In the genomic region with DNA sequence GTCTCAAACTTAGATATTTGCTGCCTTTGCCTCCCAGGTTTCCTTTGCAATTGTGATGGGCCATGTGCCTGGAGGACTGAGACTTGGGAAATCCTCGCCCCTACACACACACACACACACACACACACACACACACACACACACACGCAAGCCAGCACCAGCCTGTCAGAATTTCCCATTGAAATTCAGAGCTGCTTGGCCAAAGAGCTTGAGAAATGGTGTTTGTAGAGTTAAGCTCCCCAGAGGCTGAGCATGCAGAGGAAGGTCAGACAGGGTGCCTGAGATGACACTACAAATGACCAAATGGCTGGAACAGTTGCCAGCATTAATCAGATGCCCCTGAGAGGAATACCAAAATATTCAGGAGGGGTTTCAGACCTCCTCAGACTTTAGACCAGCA, we compare ENCODE assay signal across 22 mouse cellular contexts. TPM values are rescaled to one million over a fixed set of nuclear protein-coding genes. Genes with fewer than 3 reads are reported as not detected.
DNase-seq lines count a peak whose midpoint lies in the region; ATAC-seq and TF ChIP-seq lines count a peak whose summit lies in the region.
"Had no signal": no experiment of that assay in that cellular context is flagged by ENCODE, and none has a peak within 500 bp of the region (broad histone marks: within the 10 kb centered on the region; RNA-seq: fewer than 3 reads in every experiment).

No protein-coding gene starts in this region.

- peak; percentile 54 for DNase-seq in adrenal gland, postnatal 10 days
- no peak for DNase-seq in adrenal gland, postnatal 36 days
- peak; percentile 10 to 20 for DNase-seq in kidney, postnatal 36 days
- DNase-seq in kidney, postnatal 10 days: no peak
- DNase-seq in MEL (ENCODE audit: low read depth, low spot score): no peak
- DNase-seq in right cerebral cortex, postnatal 10 days (ENCODE audit: low spot score in 2 of 2): no peak
- DNase-seq: B cell, adult 2 months; cerebellum, adult 11-12 months; cerebellum, adult 9-10 months; cerebellum, postnatal 36 days; gastrocnemius, postnatal 14 days; heart, adult 2 months; heart, postnatal 14 days had no signal

- WGBS in liver, embryonic 15.5 days (ENCODE audit: insufficient replicate concordance): 50% methylated on average over 2 of the region's 2 CpGs

- no peak for TF ChIP-seq POLR2A in MEL (IDR thresholded peaks at IDR 0.05; ENCODE audit: control insufficient read depth in 1 of 2, insufficient read depth in 1 of 2, low read depth in 1 of 2, low read length in 2 of 2, poor library complexity in 1 of 2)

- H3K79me2 ChIP-seq in MEL (ENCODE audit: control insufficient read depth, insufficient read depth, low read length, poor library complexity): no peaks in the 10 kb centered on the region

- H3K4me3 ChIP-seq in MEL (ENCODE audit: control insufficient read depth in 1 of 2, insufficient read depth in 1 of 2, low read depth in 2 of 2, low read length in 2 of 2): no peak overlapping the region
- no peak overlapping the region for H3K4me3 ChIP-seq in liver, embryonic 15.5 days (replicated peaks)
- H3K4me3 ChIP-seq: embryonic facial prominence, embryonic 13.5 days; forebrain, embryonic 12.5 days; heart, adult 2 months; heart, embryonic 15.5 days; hindbrain, embryonic 13.5 days had no signal

- no peak for TF ChIP-seq CTCF in MEL (IDR thresholded peaks at IDR 0.05 in 2 of 3, conservative IDR thresholded peaks at IDR 0.05 in 1 of 3; ENCODE audit: control insufficient read depth in 1 of 3, insufficient read depth in 1 of 3, low read depth in 2 of 3, low read length in 3 of 3, poor library complexity in 1 of 3, severe bottlenecking in 1 of 3)

- H3K4me2 ChIP-seq in liver, embryonic 15.5 days: no peak overlapping the region
- H3K4me2 ChIP-seq: embryonic facial prominence, embryonic 13.5 days; forebrain, embryonic 12.5 days; heart, embryonic 11.5 days; heart, embryonic 15.5 days; hindbrain, embryonic 13.5 days had no signal

- H3K4me1 ChIP-seq in MEL (ENCODE audit: control insufficient read depth in 1 of 2, insufficient read depth in 2 of 2, low read length in 2 of 2): peaks cover 14 to 20% of the 10 kb centered on the region in 2 experiments
- H3K4me1 ChIP-seq in liver, embryonic 15.5 days (replicated peaks): peaks cover 31% of the 10 kb centered on the region
- H3K4me1 ChIP-seq: embryonic facial prominence, embryonic 13.5 days; forebrain, embryonic 12.5 days had no signal

- H3K27me3 ChIP-seq in MEL (ENCODE audit: control insufficient read depth in 1 of 2, insufficient read depth in 2 of 2, low read length in 2 of 2): no peaks in the 10 kb centered on the region
- H3K27me3 ChIP-seq in liver, embryonic 15.5 days: no peaks in the 10 kb centered on the region
- H3K27me3 ChIP-seq: embryonic facial prominence, embryonic 13.5 days; forebrain, embryonic 12.5 days; heart, embryonic 15.5 days; hindbrain, embryonic 13.5 days had no signal

- no peaks in the 10 kb centered on the region for H3K9me3 ChIP-seq in MEL (replicated peaks; ENCODE audit: insufficient read depth, low read length)
- H3K9me3 ChIP-seq in liver, embryonic 15.5 days (replicated peaks): no peaks in the 10 kb centered on the region
- H3K9me3 ChIP-seq: embryonic facial prominence, embryonic 13.5 days; forebrain, embryonic 12.5 days; G1E; heart, embryonic 15.5 days; hindbrain, embryonic 13.5 days had no signal

- H3K9ac ChIP-seq in MEL (ENCODE audit: control insufficient read depth, low read depth, low read length, poor library complexity, severe bottlenecking): no peak overlapping the region
- H3K9ac ChIP-seq in liver, embryonic 15.5 days: no peak overlapping the region; the same call in 1 of the 2 replicates
- H3K9ac ChIP-seq: embryonic facial prominence, embryonic 13.5 days; forebrain, embryonic 12.5 days; heart, embryonic 15.5 days; hindbrain, embryonic 13.5 days had no signal

- H3K27ac ChIP-seq in MEL (ENCODE audit: control insufficient read depth, low read depth, low read length): no peak overlapping the region
- H3K27ac ChIP-seq in liver, embryonic 15.5 days (replicated peaks): peak overlapping the region; percentile 26; the same call in 1 of the 2 replicates
- H3K27ac ChIP-seq: embryonic facial prominence, embryonic 13.5 days; forebrain, embryonic 12.5 days; heart, adult 2 months; heart, embryonic 15.5 days; hindbrain, embryonic 13.5 days had no signal

- ATAC-seq in liver, embryonic 15.5 days (ENCODE audit: insufficient read depth): no peak
- ATAC-seq: CD4-positive, CD25-positive, alpha-beta regulatory T cell, adult 4 months; forebrain, embryonic 16.5 days had no signal

- peaks cover 0 to 16% of the 10 kb centered on the region in 2 experiments; a peak in 2 of 4 replicates for H3K36me3 ChIP-seq in MEL (ENCODE audit: control insufficient read depth in 1 of 2, insufficient read depth in 2 of 2, low read length in 2 of 2)
- H3K36me3 ChIP-seq in liver, embryonic 15.5 days (replicated peaks): no peaks in the 10 kb centered on the region
- H3K36me3 ChIP-seq: embryonic facial prominence, embryonic 13.5 days; forebrain, embryonic 12.5 days; heart, embryonic 15.5 days; hindbrain, embryonic 13.5 days had no signal

- no peak for TF ChIP-seq EP300 in MEL (IDR thresholded peaks at IDR 0.05; ENCODE audit: low read depth in 1 of 2, low read length in 2 of 2)

- TF ChIP-seq RAD21 in MEL (IDR thresholded peaks at IDR 0.05; ENCODE audit: low read depth, low read length): no peak

TF ChIP-seq in MEL, 35 proteins besides CTCF, POLR2A, EP300 and RAD21:
- TF ChIP-seq MAX (IDR thresholded peaks at IDR 0.05; ENCODE audit: low read length) (0 out of 2 replicates have a peak, but pooled peaks have one; percentile 15), USF1 (IDR thresholded peaks at IDR 0.05; ENCODE audit: low read depth, low read length) (no peak)
TF ChIP-seq in MEL: peak in this region for 1.

RNA-seq across cellular contexts. Expression of gene Nefh, which starts 18.5 kb away (rescaled TPM):
- 1 to 10 TPM; 2.4 to 3.4 TPM for total RNA-seq in adrenal gland, postnatal 10 days (2021)
- 1 to 10 TPM; 1.4 TPM for total RNA-seq in adrenal gland, postnatal 36 days (2021)
- total RNA-seq in MEL (2012; rRNA removed): not detected in 2 replicates
- under 1 TPM in 1 of 2 experiments, not detected in 1; 0.03 TPM for polyA plus RNA-seq in MEL (2012; ENCODE audit: insufficient read depth in 1 of 2, insufficient read length in 2 of 2, low read depth in 1 of 2, low replicate concordance in 2 of 2, missing spikeins in 1 of 2)
- polyA plus RNA-seq in liver, embryonic 15.5 days (2015; fragmentation: Nextera tagmentation; extraction: Ambion mirVana): 0.07 and 0.10 TPM in 2 replicates

RNA-seq across cellular contexts. Expression of gene Ap1b1, which starts 20.3 kb away (rescaled TPM):
- total RNA-seq in adrenal gland, postnatal 10 days (2021): 10 to 100 TPM; 56.5 to 58.9 TPM
- 10 to 100 TPM; 59.6 to 59.7 TPM for total RNA-seq in adrenal gland, postnatal 36 days (2021)
- total RNA-seq in MEL (2012; rRNA removed): 55.1 and 60.1 TPM in 2 replicates
- 10 to 100 TPM in 1 of 2 experiments, not detected in 1; 79.3 TPM for polyA plus RNA-seq in MEL (2012; ENCODE audit: insufficient read depth in 1 of 2, insufficient read length in 2 of 2, low read depth in 1 of 2, low replicate concordance in 2 of 2, missing spikeins in 1 of 2)
- 76.7 and 81.9 TPM in 2 replicates for polyA plus RNA-seq in liver, embryonic 15.5 days (2015; fragmentation: Nextera tagmentation; extraction: Ambion mirVana)

Comparison
In these comparisons a context has a peak if more than half of its experiments do, and no peak if none do; other contexts are left out.
1. DNase-seq: peak in adrenal gland, postnatal 10 days (single experiment) and kidney, postnatal 36 days (2 of 2); none in adrenal gland, postnatal 36 days (0 of 2), kidney, postnatal 10 days (single experiment), MEL (single experiment) and right cerebral cortex, postnatal 10 days (0 of 2).